Comparison of ENCODE assay signal across 8 mouse cellular contexts in the genomic region with DNA sequence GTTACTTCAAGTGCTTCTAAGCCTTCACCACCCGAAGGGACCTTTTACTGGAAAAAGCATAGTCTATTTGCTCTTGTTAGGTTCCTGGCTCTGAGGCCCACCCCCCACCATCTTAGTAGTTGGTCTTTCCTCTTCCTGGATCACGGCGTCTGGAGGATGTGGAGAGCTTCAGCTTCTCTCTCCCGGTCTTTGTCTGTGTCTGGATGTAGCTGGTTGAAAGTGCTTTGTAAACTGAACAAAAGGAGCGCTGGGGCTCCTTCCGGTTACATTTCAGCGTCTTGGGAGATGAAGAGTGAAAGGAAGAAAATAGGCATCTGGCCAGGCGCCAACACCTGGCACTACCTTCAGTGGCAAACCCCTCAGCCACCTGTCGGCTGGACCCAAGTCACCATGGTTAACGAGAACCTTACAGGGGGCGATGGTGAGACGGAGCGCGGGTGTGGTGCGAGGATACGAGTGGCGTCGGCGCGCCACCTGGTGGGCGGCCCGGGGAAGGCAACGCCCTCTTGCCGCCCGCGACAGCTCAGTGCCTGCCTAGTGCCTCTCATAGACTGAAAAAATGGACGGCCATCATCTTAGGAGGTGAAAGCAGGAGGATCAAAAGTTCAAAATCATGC. TPM values are rescaled to one million over a fixed set of nuclear protein-coding genes. Genes with fewer than 3 reads are reported as not detected.
DNase-seq lines count a peak whose midpoint lies in the region; ATAC-seq and TF ChIP-seq lines count a peak whose summit lies in the region.

No protein-coding gene starts in this region.

- 4% methylated on average over 27 of the region's 27 CpGs for WGBS in forebrain, postnatal 0 days
- WGBS in lung, embryonic 15.5 days: 4% methylated on average over 27 of the region's 27 CpGs
- 2% methylated on average over 27 of the region's 27 CpGs for WGBS in olfactory bulb, adult 2 months

- peak; percentile 86 for ATAC-seq in forebrain, postnatal 0 days
- peak; percentile 87 to 91 for ATAC-seq in hematopoietic stem cell, adult 5-6 weeks (replicated peaks in 1 of 2; ENCODE audit: insufficient read depth in 1 of 2, low FRiP score in 2 of 2, low TSS enrichment in 1 of 2, low read depth in 1 of 2, poor library complexity in 2 of 2, severe bottlenecking in 2 of 2)
- peak; percentile 58; the same call in 1 of the 2 replicates for ATAC-seq in lung, embryonic 15.5 days (ENCODE audit: borderline replicate concordance, extremely low read depth, low FRiP score, low TSS enrichment)

- peak in 1 of 2 experiments; percentile 46; a peak in 1 of 4 replicates for TF ChIP-seq EP300 in MEL (IDR thresholded peaks at IDR 0.05; ENCODE audit: low read depth in 1 of 2, low read length in 2 of 2)

- peak in 2 of 3 experiments; percentile 93 to 100 for TF ChIP-seq CTCF in MEL (IDR thresholded peaks at IDR 0.05 in 2 of 3, conservative IDR thresholded peaks at IDR 0.05 in 1 of 3; ENCODE audit: control insufficient read depth in 1 of 3, insufficient read depth in 1 of 3, low read depth in 2 of 3, low read length in 3 of 3, poor library complexity in 1 of 3, severe bottlenecking in 1 of 3)
- peak; percentile 100 for TF ChIP-seq CTCF in forebrain, postnatal 0 days (IDR thresholded peaks at IDR 0.05; ENCODE audit: low read depth)
- TF ChIP-seq CTCF in olfactory bulb, adult 2 months (IDR thresholded peaks at IDR 0.05; ENCODE audit: insufficient read depth, low read depth, low read length): peak; percentile 98

- H3K4me2 ChIP-seq in forebrain, postnatal 0 days (ENCODE audit: low read depth): peak overlapping the region; percentile 39
- H3K4me2 ChIP-seq in lung, embryonic 15.5 days: peak overlapping the region; percentile 56

- no peaks in the 10 kb centered on the region for H3K9me3 ChIP-seq in MEL (replicated peaks; ENCODE audit: insufficient read depth, low read length)
- H3K9me3 ChIP-seq in forebrain, postnatal 0 days (ENCODE audit: low read length): no peaks in the 10 kb centered on the region
- no peaks in the 10 kb centered on the region for H3K9me3 ChIP-seq in lung, embryonic 15.5 days

- peak; percentile 92 for DNase-seq in MEL (ENCODE audit: low read depth, low spot score)
- DNase-seq in cerebellum, adult 18-20 months: peak; percentile 88 to 96
- DNase-seq in forebrain, postnatal 0 days: peak; percentile 94
- peak; percentile 76 for DNase-seq in layer of hippocampus, adult 9-10 months (ENCODE audit: low spot score)
- peak; percentile 67 to 74 for DNase-seq in thymus, adult 18-20 months

- no peaks in the 10 kb centered on the region for H3K36me3 ChIP-seq in MEL (ENCODE audit: control insufficient read depth in 1 of 2, insufficient read depth in 2 of 2, low read length in 2 of 2)
- no peaks in the 10 kb centered on the region for H3K36me3 ChIP-seq in forebrain, postnatal 0 days (ENCODE audit: insufficient read depth)
- H3K36me3 ChIP-seq in lung, embryonic 15.5 days: no peaks in the 10 kb centered on the region

- 0 out of 4 replicates have a peak, but pooled peaks cover 0 to 5% of the 10 kb centered on the region in 2 experiments for H3K4me1 ChIP-seq in MEL (ENCODE audit: control insufficient read depth in 1 of 2, insufficient read depth in 2 of 2, low read length in 2 of 2)
- H3K4me1 ChIP-seq in forebrain, postnatal 0 days (ENCODE audit: insufficient read depth): peaks cover 5% of the 10 kb centered on the region; the same call in 1 of the 2 replicates
- peaks cover 14% of the 10 kb centered on the region for H3K4me1 ChIP-seq in lung, embryonic 15.5 days
- peaks cover 9% of the 10 kb centered on the region for H3K4me1 ChIP-seq in olfactory bulb, adult 2 months (ENCODE audit: control insufficient read depth, insufficient read depth, low read length)

- H3K79me2 ChIP-seq in MEL (ENCODE audit: control insufficient read depth, insufficient read depth, low read length, poor library complexity): no peaks in the 10 kb centered on the region

- peak overlapping the region; percentile 30 to 40; a peak in 3 of 4 replicates for H3K4me3 ChIP-seq in MEL (ENCODE audit: control insufficient read depth in 1 of 2, insufficient read depth in 1 of 2, low read depth in 2 of 2, low read length in 2 of 2)
- H3K4me3 ChIP-seq in forebrain, postnatal 0 days (ENCODE audit: low read depth, low read length): peak overlapping the region; percentile 23
- H3K4me3 ChIP-seq in lung, embryonic 15.5 days: peak overlapping the region; percentile 31
- H3K4me3 ChIP-seq in olfactory bulb, adult 2 months (ENCODE audit: insufficient read depth, low read depth, low read length): peak overlapping the region; percentile 33

- no peak overlapping the region for H3K27ac ChIP-seq in MEL (ENCODE audit: control insufficient read depth, low read depth, low read length)
- H3K27ac ChIP-seq in forebrain, postnatal 0 days (ENCODE audit: low read depth, low read length): peak overlapping the region; percentile 67
- H3K27ac ChIP-seq in lung, embryonic 15.5 days: no peak overlapping the region
- no peak overlapping the region for H3K27ac ChIP-seq in olfactory bulb, adult 2 months (ENCODE audit: insufficient read depth, low read depth, low read length)

- TF ChIP-seq POLR2A in MEL (IDR thresholded peaks at IDR 0.05; ENCODE audit: control insufficient read depth in 1 of 2, insufficient read depth in 1 of 2, low read depth in 1 of 2, low read length in 2 of 2, poor library complexity in 1 of 2): no peak
- no peak for TF ChIP-seq POLR2A in olfactory bulb, adult 2 months (IDR thresholded peaks at IDR 0.05; ENCODE audit: insufficient read depth, low read depth, low read length)

- H3K9ac ChIP-seq in MEL (ENCODE audit: control insufficient read depth, low read depth, low read length, poor library complexity, severe bottlenecking): peak overlapping the region; percentile 21
- peak overlapping the region; percentile 35; the same call in 1 of the 2 replicates for H3K9ac ChIP-seq in forebrain, postnatal 0 days
- no peak overlapping the region for H3K9ac ChIP-seq in lung, embryonic 15.5 days

- peak; percentile 90 for TF ChIP-seq RAD21 in MEL (IDR thresholded peaks at IDR 0.05; ENCODE audit: low read depth, low read length)

- peaks cover 12 to 14% of the 10 kb centered on the region in 2 experiments for H3K27me3 ChIP-seq in MEL (ENCODE audit: control insufficient read depth in 1 of 2, insufficient read depth in 2 of 2, low read length in 2 of 2)
- no peaks in the 10 kb centered on the region for H3K27me3 ChIP-seq in forebrain, postnatal 0 days (ENCODE audit: insufficient read depth, low read length)
- peaks cover 22% of the 10 kb centered on the region for H3K27me3 ChIP-seq in lung, embryonic 15.5 days

TF ChIP-seq in MEL, 35 proteins besides CTCF, POLR2A, EP300 and RAD21:
- peak; percentile 61; the same call in 1 of the 2 replicates for TF ChIP-seq MXI1 (IDR thresholded peaks at IDR 0.05; ENCODE audit: low read depth, low read length)
- TF ChIP-seq BHLHE40 (IDR thresholded peaks at IDR 0.05; ENCODE audit: borderline replicate concordance, low read depth, low read length): no peak
- peak; percentile 62 for TF ChIP-seq SIN3A (IDR thresholded peaks at IDR 0.05; ENCODE audit: low read length)
- no peak for TF ChIP-seq MEF2A (IDR thresholded peaks at IDR 0.05; ENCODE audit: extremely low read depth, insufficient replicate concordance, low read depth, low read length, poor library complexity, severe bottlenecking)
- TF ChIP-seq TAL1 (IDR thresholded peaks at IDR 0.05; ENCODE audit: low read length): no peak
- peak; percentile 26; the same call in 1 of the 2 replicates for TF ChIP-seq RCOR1 (IDR thresholded peaks at IDR 0.05; ENCODE audit: low read depth, low read length)
- TF ChIP-seq CHD1 (IDR thresholded peaks at IDR 0.05; ENCODE audit: low read depth, low read length): no peak
- no peak for TF ChIP-seq ZKSCAN1 (IDR thresholded peaks at IDR 0.05; ENCODE audit: low read depth, low read length)
- peak; percentile 88 for TF ChIP-seq ZC3H11A (IDR thresholded peaks at IDR 0.05; ENCODE audit: low read depth, low read length)
- no peak for TF ChIP-seq ETS1 (IDR thresholded peaks at IDR 0.05; ENCODE audit: low read depth, low read length)
- TF ChIP-seq UBTF (IDR thresholded peaks at IDR 0.05; ENCODE audit: borderline replicate concordance, insufficient read depth, low read depth, low read length): 0 out of 2 replicates have a peak, but pooled peaks have one; percentile 42
- peak; percentile 33; the same call in 1 of the 2 replicates for TF ChIP-seq ZNF384 (IDR thresholded peaks at IDR 0.05; ENCODE audit: low read depth, low read length)
- peak; percentile 99 for TF ChIP-seq SMC3 (IDR thresholded peaks at IDR 0.05; ENCODE audit: low read depth, low read length)
- peak; percentile 46; the same call in 1 of the 2 replicates for TF ChIP-seq HCFC1 (IDR thresholded peaks at IDR 0.05; ENCODE audit: low read depth, low read length)
TF ChIP-seq in MEL: peak in this region for 8.

RNA-seq across cellular contexts. Expression of a gene that starts 6.2 kb away (rescaled TPM):
- not detected in 2 replicates for total RNA-seq in MEL (2012; rRNA removed)
- not detected for polyA plus RNA-seq in MEL (2012; ENCODE audit: insufficient read depth in 1 of 2, insufficient read length in 2 of 2, low read depth in 1 of 2, low replicate concordance in 2 of 2, missing spikeins in 1 of 2)
- 35.7 and 45.8 TPM in 2 replicates for total RNA-seq in forebrain, postnatal 0 days (2014; rRNA removed)
- polyA plus RNA-seq in forebrain, postnatal 0 days (2015; fragmentation: Nextera tagmentation; extraction: Ambion mirVana): 9.5 and 12.9 TPM in 2 replicates
- not detected in 2 replicates for total RNA-seq in hematopoietic stem cell, adult 5-6 weeks (2017)
- 0.29 and 0.31 TPM in 2 replicates for polyA plus RNA-seq in lung, embryonic 15.5 days (2015; fragmentation: Nextera tagmentation; extraction: Ambion mirVana)
- not detected in 2 replicates for polyA plus RNA-seq in olfactory bulb, adult 2 months (2012; ENCODE audit: insufficient read depth, insufficient read length, low replicate concordance, missing spikeins)
